Mouse (Mus musculus): Measurements from ENCODE around the gene Nmral1. TPM values are rescaled to one million over a fixed set of nuclear protein-coding genes. Genes with fewer than 3 reads are reported as not detected.
"Not testable (repeated sequence)": the region's sequence is repeated elsewhere in the genome, so short reads cannot be mapped to it uniquely, and the experiment has no call there.

Nmral1 gene
- polyA plus RNA-seq (2016; fragmentation: Nextera tagmentation; extraction: Ambion mirVana), result 37.2 and 37.8 TPM in 2 replicates

GRCm38 (mm10) chr16:4718753-4719518, at the start of gene Nmral1:
Nmral1 (minus strand) TSS chr16:4719356.
- WGBS, result 13% methylated on average over 33 of the region's 33 CpGs
- Histone ChIP-seq H3K27ac (ENCODE audit: poor library complexity, severe bottlenecking) (peak within 1 kb of the TSS; percentile 33; the same call in 1 of the 2 replicates), H3K36me3 (peaks cover 26% of the 10 kb centered on the region), H3K4me1 (replicated peaks) (no peaks in the 10 kb centered on the region), H3K4me3 (peak within 1 kb of the TSS; percentile 59), H3K9me3 (replicated peaks) (no peaks in the 10 kb centered on the region), H3K4me2 (peak within 1 kb of the TSS; percentile 77), H3K9ac (peak within 1 kb of the TSS; percentile 69), H3K27me3 (replicated peaks) (no peaks in the 10 kb centered on the region)
- ATAC-seq (ENCODE audit: insufficient number of reproducible peaks, low FRiP score), result peak; percentile 90

GRCm38 (mm10) chr16:4768719-4769118, 49.6 kb upstream of the Nmral1 start:
- no peaks in the 10 kb centered on the region for H3K27me3 ChIP-seq (replicated peaks)
- no peak overlapping the region for H3K27ac ChIP-seq (ENCODE audit: poor library complexity, severe bottlenecking)
- no peak overlapping the region for H3K9ac ChIP-seq
- 93% methylated on average over 5 of the region's 5 CpGs for WGBS
- H3K4me3 ChIP-seq, result no peak overlapping the region
- no peak overlapping the region for H3K4me2 ChIP-seq
- peaks cover 22% of the 10 kb centered on the region for H3K4me1 ChIP-seq (replicated peaks)
- no peak for ATAC-seq (ENCODE audit: insufficient number of reproducible peaks, low FRiP score)
- H3K36me3 ChIP-seq, result peaks cover 74% of the 10 kb centered on the region
- no peaks in the 10 kb centered on the region for H3K9me3 ChIP-seq (replicated peaks)

DNA sequence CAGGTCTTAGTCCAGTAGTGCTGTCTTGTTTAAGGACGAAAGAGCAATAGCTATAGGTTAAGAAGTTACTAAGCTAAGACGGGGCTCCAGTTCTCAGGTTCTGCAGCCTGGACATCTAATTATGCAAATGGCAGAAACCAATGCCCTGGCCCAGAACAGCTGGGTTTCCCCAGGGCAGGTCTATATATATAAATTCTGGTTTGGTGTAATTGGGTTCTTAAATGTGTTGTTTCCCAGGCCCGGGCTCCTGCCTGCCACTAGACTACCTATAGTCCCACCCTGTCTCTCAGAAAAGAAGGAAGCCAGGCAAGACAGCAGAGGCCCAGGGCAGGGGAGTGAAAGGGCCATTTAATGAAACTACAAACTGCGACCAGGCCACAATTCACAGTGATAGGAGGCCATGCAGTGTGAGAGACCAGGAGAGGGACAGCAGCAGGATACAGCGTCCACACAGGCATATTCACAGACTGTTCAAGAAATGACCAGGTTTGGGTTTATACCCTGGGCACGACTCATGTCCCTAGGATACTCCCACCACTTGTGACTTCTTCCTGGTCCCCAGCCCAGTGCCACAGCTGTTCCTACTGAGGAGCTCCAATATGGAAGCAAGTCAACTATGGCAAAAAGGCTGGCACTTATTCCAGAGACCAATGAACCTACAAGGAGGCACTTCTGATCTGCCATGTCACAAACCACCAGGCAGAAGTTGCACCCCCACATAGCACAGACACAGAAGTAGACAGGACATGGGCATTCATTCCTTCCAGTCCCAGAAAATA, 48.0 kb upstream of the Nmral1 start:
- no peak overlapping the region for H3K9ac ChIP-seq
- H3K4me2 ChIP-seq, result no peak overlapping the region
- no peak overlapping the region for H3K4me3 ChIP-seq
- H3K4me1 ChIP-seq (replicated peaks), result peaks cover 15% of the 10 kb centered on the region
- H3K9me3 ChIP-seq (replicated peaks), result no peaks in the 10 kb centered on the region
- no peak for ATAC-seq (ENCODE audit: insufficient number of reproducible peaks, low FRiP score)
- 86% methylated on average over 6 of the region's 6 CpGs for WGBS
- peaks cover 75% of the 10 kb centered on the region for H3K36me3 ChIP-seq
- H3K27me3 ChIP-seq (replicated peaks), result no peaks in the 10 kb centered on the region
- no peak overlapping the region for H3K27ac ChIP-seq (ENCODE audit: poor library complexity, severe bottlenecking)

GRCm38 (mm10) chr16:4765852-4766251, 46.7 kb upstream of the Nmral1 start:
- Histone ChIP-seq H3K9me3 (replicated peaks) (no peaks in the 10 kb centered on the region), H3K4me1 (replicated peaks) (peaks cover 21% of the 10 kb centered on the region)

GRCm38 (mm10) chr16:4763276-4763675, 44.1 kb upstream of the Nmral1 start:
- H3K27ac ChIP-seq (ENCODE audit: poor library complexity, severe bottlenecking), result no peak overlapping the region
- WGBS, result 28% methylated on average over 2 of the region's 2 CpGs
- no peak for ATAC-seq (ENCODE audit: insufficient number of reproducible peaks, low FRiP score)

More at GRCm38 (mm10) chr16:4765852-4766251, 46.7 kb upstream of the Nmral1 start:
- H3K4me3 ChIP-seq, result no peak overlapping the region
- WGBS, result 84% methylated on average over 2 of the region's 2 CpGs
- ATAC-seq (ENCODE audit: insufficient number of reproducible peaks, low FRiP score), result no peak
- peaks cover 71% of the 10 kb centered on the region for H3K36me3 ChIP-seq
- H3K4me2 ChIP-seq, result no peak overlapping the region
- H3K9ac ChIP-seq, result no peak overlapping the region
- no peaks in the 10 kb centered on the region for H3K27me3 ChIP-seq (replicated peaks)
- H3K27ac ChIP-seq (ENCODE audit: poor library complexity, severe bottlenecking), result no peak overlapping the region

GRCm38 (mm10) chr16:4762437-4762836, 43.3 kb upstream of the Nmral1 start:
- peaks cover 37% of the 10 kb centered on the region for H3K36me3 ChIP-seq
- peaks cover 32% of the 10 kb centered on the region for H3K4me1 ChIP-seq (replicated peaks)
- H3K4me3 ChIP-seq, result no peak overlapping the region
- no peak overlapping the region for H3K4me2 ChIP-seq
- 78% methylated on average over 4 of the region's 4 CpGs for WGBS
- no peaks in the 10 kb centered on the region for H3K9me3 ChIP-seq (replicated peaks)
- no peaks in the 10 kb centered on the region for H3K27me3 ChIP-seq (replicated peaks)
- no peak overlapping the region for H3K9ac ChIP-seq
- no peak for ATAC-seq (ENCODE audit: insufficient number of reproducible peaks, low FRiP score)
- 0 out of 2 replicates have a peak overlapping the region, but pooled peaks have one; percentile 33 for H3K27ac ChIP-seq (ENCODE audit: poor library complexity, severe bottlenecking)

More at GRCm38 (mm10) chr16:4763276-4763675, 44.1 kb upstream of the Nmral1 start:
- no peaks in the 10 kb centered on the region for H3K9me3 ChIP-seq (replicated peaks)
- no peak overlapping the region for H3K9ac ChIP-seq
- no peaks in the 10 kb centered on the region for H3K27me3 ChIP-seq (replicated peaks)
- no peak overlapping the region for H3K4me3 ChIP-seq
- H3K36me3 ChIP-seq, result peaks cover 46% of the 10 kb centered on the region
- H3K4me2 ChIP-seq, result no peak overlapping the region
- H3K4me1 ChIP-seq (replicated peaks), result peaks cover 34% of the 10 kb centered on the region

DNA sequence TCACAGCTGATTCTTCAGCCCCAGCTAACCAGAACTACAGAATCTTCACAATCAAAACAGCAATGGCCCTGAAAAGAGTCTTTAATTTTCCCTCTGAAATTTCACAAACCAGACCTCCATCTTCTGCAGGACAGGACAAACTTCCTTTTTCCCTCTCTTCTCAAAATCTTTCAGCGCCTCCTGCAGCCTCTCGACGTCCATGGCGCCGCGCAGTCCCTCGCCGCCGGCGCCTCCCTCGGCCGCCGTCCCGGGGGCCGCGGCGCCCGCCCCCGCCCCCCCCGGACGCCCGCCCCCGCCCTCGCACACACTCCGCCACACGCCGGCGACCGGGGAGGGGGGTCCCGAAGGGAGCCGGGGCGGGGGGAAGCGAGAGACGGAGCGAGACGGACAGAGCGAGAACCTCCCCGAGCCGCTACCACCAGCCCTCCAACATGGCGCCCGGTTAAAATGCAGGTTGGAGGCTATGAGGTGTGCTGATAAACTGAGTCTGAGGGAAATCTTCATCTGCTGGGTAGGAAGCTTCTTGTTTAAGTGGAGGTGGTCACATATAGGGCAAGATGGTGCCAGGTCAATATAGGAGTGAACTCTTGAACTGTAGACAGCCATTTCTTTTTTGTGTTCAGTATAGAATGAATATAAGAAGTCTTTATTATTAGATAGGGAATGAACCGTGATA, 37.6 kb upstream of the Nmral1 start:
- Histone ChIP-seq H3K4me2 (peak overlapping the region; percentile 63), H3K4me3 (peak overlapping the region; percentile 49), H3K9ac (peak overlapping the region; percentile 69), H3K27ac (ENCODE audit: poor library complexity, severe bottlenecking) (peak overlapping the region; percentile 71), H3K4me1 (replicated peaks) (peaks cover 38% of the 10 kb centered on the region)
- H3K36me3 ChIP-seq; H3K27me3 ChIP-seq (replicated peaks); H3K9me3 ChIP-seq (replicated peaks): not testable (repeated sequence)
- WGBS, result 3% methylated on average over 29 of the region's 42 CpGs
- ATAC-seq (ENCODE audit: insufficient number of reproducible peaks, low FRiP score), result peak; percentile 75

DNA sequence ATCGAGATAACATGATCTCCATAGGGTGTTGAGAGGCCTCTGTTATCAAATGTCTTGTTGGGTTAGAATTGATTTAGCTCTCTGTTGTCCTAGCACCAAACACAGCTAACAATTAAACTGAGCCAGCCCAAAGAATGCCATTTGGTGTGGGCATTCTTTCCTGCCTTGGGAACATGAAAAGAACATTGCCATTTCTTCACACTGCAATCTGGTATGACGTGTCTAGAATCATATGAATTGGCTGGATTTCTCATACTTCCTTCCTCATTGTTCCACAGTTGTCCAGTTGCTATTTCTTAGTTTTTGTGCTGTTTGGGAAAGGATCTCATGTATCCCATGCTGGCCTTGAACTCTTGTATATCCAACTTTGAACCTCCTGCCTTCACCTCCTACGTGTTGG, 34.9 kb upstream of the Nmral1 start:
- Histone ChIP-seq H3K4me2 (no peak overlapping the region), H3K27ac (ENCODE audit: poor library complexity, severe bottlenecking) (no peak overlapping the region), H3K9ac (no peak overlapping the region), H3K36me3 (peaks cover 8% of the 10 kb centered on the region), H3K4me3 (no peak overlapping the region), H3K9me3 (replicated peaks) (no peaks in the 10 kb centered on the region; the same call in 1 of the 2 replicates), H3K4me1 (replicated peaks) (peaks cover 18% of the 10 kb centered on the region), H3K27me3 (replicated peaks) (no peaks in the 10 kb centered on the region)
- 83% methylated on average over 3 of the region's 3 CpGs for WGBS
- no peak for ATAC-seq (ENCODE audit: insufficient number of reproducible peaks, low FRiP score)

DNA sequence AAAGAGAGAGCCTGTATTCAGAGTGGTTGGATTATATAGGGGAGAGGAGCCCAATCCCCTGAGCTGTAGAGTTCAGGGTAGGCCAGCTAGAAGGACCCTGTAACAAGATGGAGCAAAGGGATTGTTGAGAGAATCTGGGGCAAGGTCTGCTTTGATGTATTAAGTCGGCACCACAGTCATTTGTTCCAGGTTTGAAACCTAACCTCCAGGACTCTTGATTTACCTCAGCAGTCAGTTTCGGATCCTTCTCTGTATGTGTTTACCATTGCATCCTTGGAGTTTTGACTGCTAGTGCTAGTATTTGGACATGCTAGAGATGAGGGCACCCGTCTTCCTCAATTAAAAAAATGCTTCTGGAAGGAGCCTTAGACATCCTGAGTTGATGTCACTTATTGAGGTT, 33.0 kb upstream of the Nmral1 start:
- H3K36me3 ChIP-seq, result peaks cover 8% of the 10 kb centered on the region

DNA sequence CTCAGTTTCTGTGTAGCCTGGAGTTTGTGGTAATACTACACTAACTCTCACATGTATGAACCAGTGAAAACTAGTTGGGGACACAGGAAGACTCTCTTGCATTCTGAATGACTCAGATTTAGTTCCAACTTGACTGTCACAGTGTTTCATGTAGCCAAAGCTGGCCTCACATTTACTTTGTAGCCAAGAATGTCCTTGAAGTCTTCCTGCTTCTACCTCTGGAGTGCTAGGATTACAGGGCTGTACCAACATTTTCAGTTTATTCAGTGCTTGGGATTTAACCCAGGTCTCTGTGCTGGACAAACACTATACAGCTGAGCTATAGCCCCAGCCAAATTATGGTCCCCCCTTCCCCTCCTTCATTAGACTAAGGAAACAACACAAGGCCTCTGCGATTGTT, 23.0 kb upstream of the Nmral1 start:
- H3K9me3 ChIP-seq (replicated peaks), result peaks cover 2% of the 10 kb centered on the region; the same call in 1 of the 2 replicates
- H3K4me2 ChIP-seq, result no peak overlapping the region
- ATAC-seq (ENCODE audit: insufficient number of reproducible peaks, low FRiP score), result no peak
- no peaks in the 10 kb centered on the region for H3K4me1 ChIP-seq (replicated peaks)
- H3K4me3 ChIP-seq, result no peak overlapping the region
- H3K27me3 ChIP-seq (replicated peaks), result no peaks in the 10 kb centered on the region
- H3K27ac ChIP-seq (ENCODE audit: poor library complexity, severe bottlenecking), result no peak overlapping the region
- WGBS, result 83% methylated on average over 1 of the region's 1 CpGs
- H3K36me3 ChIP-seq, result peaks cover 15% of the 10 kb centered on the region
- H3K9ac ChIP-seq, result no peak overlapping the region

More for the DNA sequence above, 33.0 kb upstream of the Nmral1 start:
- H3K27ac ChIP-seq (ENCODE audit: poor library complexity, severe bottlenecking), result no peak overlapping the region
- ATAC-seq (ENCODE audit: insufficient number of reproducible peaks, low FRiP score), result no peak
- H3K4me3 ChIP-seq, result no peak overlapping the region
- no peak overlapping the region for H3K4me2 ChIP-seq
- no peak overlapping the region for H3K9ac ChIP-seq
- H3K27me3 ChIP-seq (replicated peaks), result no peaks in the 10 kb centered on the region
- 91% methylated on average over 3 of the region's 3 CpGs for WGBS
- no peaks in the 10 kb centered on the region; the same call in 1 of the 2 replicates for H3K9me3 ChIP-seq (replicated peaks)
- H3K4me1 ChIP-seq (replicated peaks), result peaks cover 14% of the 10 kb centered on the region

DNA sequence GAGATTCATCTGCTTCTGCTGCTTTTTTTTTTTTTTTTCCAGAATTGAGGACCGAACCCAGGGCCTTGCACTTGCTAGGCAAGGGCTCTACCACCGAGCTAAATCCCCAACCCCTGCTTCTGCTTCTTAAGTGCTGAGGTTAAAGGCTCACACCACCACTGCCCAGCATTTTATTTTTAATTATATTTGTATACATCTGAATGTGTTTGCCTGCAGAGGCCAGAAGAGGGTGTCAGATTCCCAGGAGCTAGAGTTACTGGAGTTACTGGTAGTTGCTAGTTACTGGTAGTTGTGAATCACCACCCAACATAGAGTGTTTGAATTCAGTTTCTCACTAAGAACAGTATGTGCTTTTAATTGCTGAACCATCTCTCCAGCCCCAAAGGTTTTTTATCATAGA, 20.8 kb upstream of the Nmral1 start:
- Histone ChIP-seq H3K27me3 (replicated peaks) (no peaks in the 10 kb centered on the region), H3K4me2 (no peak overlapping the region), H3K4me1 (replicated peaks) (no peaks in the 10 kb centered on the region), H3K9ac (no peak overlapping the region), H3K4me3 (no peak overlapping the region), H3K36me3 (peaks cover 15% of the 10 kb centered on the region), H3K27ac (ENCODE audit: poor library complexity, severe bottlenecking) (no peak overlapping the region), H3K9me3 (replicated peaks) (peaks cover 2% of the 10 kb centered on the region; the same call in 1 of the 2 replicates)
- 89% methylated on average over 2 of the region's 2 CpGs for whole genome bisulfite sequencing
- ATAC-seq (ENCODE audit: insufficient number of reproducible peaks, low FRiP score), result no peak

All from heart, embryonic 12.5 days (tissue).